Mouse (Mus musculus): ENCODE measurements around the gene Aldh9a1. TPM values are rescaled to one million over a fixed set of nuclear protein-coding genes. Genes with fewer than 3 reads are reported as not detected.

The Aldh9a1 gene
- total RNA-seq, 2 experiments from 2014 or later: 2.4 to 2.5 TPM

GRCm38 (mm10) chr1:167350597-167351415 is 1.0 kb downstream of the Aldh9a1 start:
- DNase-seq (ENCODE audit: low spot score): no peak

- DNase-seq (ENCODE audit: low spot score): no peak
Measured at GRCm38 (mm10) chr1:167352403-167352802, 2.6 kb downstream of the Aldh9a1 start.

DNA sequence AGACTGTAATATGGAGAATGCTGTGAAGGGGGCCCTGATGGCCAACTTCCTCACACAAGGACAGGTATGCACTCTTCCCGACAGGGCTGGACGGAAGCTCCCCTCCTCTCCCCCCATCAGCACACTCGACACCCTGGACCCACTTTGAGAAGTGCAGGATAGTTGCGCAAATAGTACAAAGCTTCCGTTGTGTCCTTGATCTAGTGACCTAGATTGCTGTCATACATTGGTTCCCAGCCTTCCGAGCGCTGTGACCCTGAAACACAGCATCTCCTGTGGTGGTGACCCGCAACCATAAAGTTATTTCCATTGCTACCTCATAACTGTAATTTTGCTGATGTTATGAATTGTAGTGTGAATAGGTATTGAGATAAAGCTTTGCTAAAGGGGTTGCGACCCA is 7.6 kb downstream of the Aldh9a1 start:
- DNase-seq (ENCODE audit: low spot score): no peak

DNA sequence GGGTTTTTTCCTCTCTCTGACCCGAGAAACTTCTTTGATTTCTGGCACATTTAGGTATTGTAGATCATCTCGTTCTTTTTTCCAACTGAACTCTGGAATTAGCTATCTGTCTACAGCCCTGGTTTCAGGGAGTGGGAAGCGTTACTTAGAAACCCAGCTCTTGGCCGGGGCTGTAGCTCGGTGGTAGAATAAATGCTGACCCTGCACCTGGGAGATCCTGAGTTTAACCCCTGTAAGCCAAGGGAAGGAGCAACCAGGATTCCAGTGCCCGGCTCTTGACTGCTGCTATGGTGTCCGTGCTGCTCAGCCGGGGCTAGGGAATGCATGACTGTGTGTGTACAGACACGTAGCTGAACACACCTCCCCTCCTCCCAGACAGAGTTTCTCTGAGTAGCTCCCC is 8.9 kb downstream of the Aldh9a1 start:
- DNase-seq (ENCODE audit: low spot score): no peak

DNA sequence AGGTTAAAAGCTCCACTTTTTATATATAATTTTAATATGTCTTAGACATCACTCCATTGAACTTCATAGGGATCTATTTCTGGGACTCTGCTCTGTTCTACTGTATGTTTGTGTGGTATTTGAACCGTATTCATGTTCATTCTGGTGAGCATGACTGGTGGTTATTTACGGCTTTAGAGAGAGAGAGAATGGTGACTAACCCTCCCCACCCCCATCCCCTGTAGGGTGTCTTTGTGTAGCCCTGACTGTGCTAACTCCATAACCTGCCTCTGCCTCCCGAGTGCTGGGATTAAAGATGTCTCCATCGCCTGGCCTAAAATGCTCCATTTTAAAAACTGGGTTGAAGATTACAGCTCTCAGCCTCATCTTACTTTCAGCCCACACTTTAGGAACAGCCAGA is 10.5 kb downstream of the Aldh9a1 start:
- no peak for DNase-seq (ENCODE audit: low spot score)

- DNase-seq (ENCODE audit: low spot score): no peak
Measured at GRCm38 (mm10) chr1:167362819-167363218, 13.0 kb downstream of the Aldh9a1 start.

- DNase-seq (ENCODE audit: low spot score): no peak
Measured at GRCm38 (mm10) chr1:167363322-167363721, 13.5 kb downstream of the Aldh9a1 start.

DNA sequence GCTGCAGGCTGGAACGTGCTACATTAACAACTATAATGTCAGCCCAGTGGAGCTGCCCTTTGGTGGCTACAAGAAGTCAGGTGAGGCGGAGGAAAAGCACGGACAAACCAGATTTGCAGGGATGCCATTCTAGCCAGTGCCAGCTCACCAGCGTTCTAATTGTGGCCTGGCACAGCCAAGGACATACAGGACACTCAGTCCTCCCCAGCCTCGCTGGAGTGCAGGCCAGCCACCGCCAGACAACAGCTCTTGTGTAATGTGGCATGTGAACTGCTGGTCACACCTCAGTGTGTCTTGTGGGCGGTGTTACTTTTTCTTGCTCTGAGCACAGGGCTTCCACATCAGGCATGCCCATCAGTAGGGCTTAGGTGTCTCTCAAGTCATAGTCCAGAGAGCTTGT is 16.0 kb downstream of the Aldh9a1 start:
- peak; percentile 47 for DNase-seq (ENCODE audit: low spot score)

- DNase-seq (ENCODE audit: low spot score): no peak
Measured at GRCm38 (mm10) chr1:167366621-167367020, 16.8 kb downstream of the Aldh9a1 start.

DNA sequence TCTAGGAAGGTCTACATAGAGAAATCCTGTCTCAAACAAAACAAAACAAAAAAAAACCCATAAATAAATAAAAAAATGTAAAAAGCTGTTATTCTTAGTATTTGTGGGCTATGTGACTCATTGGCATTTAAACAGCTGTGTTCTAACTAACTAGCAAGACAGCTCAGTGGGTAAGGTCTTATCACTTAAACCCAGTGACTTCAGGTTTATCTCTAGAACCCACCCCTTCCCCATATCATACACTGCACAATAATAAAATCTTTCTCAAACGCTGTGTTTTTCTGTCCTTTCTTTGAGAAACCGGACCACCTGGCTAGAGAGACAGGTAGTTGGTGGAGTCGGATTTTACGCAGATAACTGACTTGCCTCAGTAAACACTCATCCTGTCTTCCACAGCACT is 18.2 kb downstream of the Aldh9a1 start:
- no peak for DNase-seq (ENCODE audit: low spot score)

- DNase-seq (ENCODE audit: low spot score): no peak
Measured at GRCm38 (mm10) chr1:167368513-167368912, 18.7 kb downstream of the Aldh9a1 start.

DNA sequence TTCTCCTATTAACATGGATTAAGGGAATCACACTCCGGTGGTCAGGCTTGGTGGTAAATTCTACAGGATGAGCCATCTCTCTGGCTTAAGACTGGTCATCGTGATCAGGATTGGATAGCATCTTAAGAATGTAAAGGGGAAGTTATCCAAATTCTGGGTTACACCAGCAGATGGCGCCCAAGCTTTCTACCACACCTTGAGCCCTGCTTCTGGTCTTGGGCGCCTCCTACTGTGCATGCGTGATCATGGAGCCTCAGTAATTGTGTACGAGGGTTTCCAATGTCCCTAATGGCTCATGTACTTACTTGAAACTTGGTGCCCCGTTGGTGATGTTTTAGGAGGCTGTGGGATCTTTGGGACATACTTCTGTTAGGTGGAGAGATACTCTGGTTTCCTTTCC is 20.1 kb downstream of the Aldh9a1 start:
- peak; percentile 91 for DNase-seq (ENCODE audit: low spot score)

GRCm38 (mm10) chr1:167372739-167373138 is 22.9 kb downstream of the Aldh9a1 start:
- DNase-seq (ENCODE audit: low spot score): no peak

GRCm38 (mm10) chr1:167374003-167374784 is 24.4 kb downstream of the Aldh9a1 start:
- DNase-seq (ENCODE audit: low spot score): no peak

DNA sequence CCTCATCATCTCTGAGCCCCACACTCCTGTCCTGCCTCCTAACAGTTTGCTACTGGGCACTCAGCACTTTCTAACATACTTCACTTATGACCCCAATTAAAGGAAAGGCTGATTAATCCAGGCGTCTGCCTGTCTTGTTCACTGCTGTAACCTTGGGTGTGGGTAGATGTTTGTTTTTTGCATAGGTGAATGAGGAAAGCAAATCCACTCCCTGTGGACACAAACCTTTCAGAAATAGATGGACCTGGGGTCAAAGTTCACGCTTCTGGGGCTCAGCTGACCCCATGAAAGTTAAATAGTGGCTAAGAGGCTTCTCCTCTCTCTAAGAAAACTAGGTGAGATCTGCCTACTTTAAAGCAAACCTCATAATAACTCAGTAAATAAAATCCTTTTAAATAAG is 25.2 kb downstream of the Aldh9a1 start:
- DNase-seq (ENCODE audit: low spot score): no peak

- peak; percentile 57 for DNase-seq (ENCODE audit: low spot score)
Measured at GRCm38 (mm10) chr1:167378019-167378418, 28.2 kb downstream of the Aldh9a1 start.

- DNase-seq (ENCODE audit: low spot score): peak; percentile 49
Measured at GRCm38 (mm10) chr1:167379751-167380150, 30.0 kb downstream of the Aldh9a1 start.

GRCm38 (mm10) chr1:167380223-167380622 is 30.4 kb downstream of the Aldh9a1 start:
- DNase-seq (ENCODE audit: low spot score): no peak

DNA sequence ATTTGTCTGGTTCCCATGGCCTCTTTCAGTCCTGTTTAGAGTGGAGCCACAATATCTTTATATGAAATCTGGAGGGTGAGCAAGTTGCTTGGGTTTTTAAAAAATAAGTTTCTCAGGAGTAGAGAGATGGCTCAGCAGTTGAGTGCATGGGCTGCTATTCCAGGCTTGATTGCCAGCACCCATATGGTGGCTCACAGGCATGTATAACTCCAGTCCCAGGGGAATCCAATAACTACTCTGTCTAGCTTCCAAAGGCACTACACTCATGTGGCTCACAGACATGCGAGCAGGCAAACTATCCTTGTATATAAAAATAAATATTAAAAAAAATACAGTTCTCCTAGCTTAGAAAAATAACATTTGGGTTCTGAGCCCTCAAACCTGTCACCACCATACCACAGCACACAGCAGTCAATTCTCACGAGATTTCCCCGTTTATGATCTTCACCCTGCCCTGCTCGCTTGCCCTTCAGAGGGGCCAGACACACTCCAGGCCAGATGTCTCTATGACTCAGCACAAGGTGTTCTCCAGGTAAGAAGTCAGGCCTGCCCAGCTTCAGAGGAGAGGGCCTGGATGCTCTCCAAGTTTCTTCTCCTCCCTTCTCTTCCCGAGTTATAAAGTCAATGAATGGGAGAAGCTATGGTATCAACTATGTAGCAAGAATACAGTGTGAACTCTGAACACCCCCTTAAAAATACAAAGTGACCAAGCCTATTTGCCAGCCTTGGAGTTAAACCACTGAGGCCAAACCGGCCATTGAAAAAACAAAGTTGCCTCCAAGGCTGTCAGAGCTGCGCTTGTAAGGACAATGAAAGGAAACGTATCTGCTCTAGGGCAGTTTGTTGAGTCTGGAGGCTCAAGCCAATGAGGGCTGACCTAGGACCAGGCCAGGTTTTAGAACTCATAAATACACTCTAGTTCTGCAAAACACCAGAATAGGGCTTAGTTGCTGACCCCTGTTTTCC is 31.5 kb downstream of the Aldh9a1 start:
- no peak for DNase-seq (ENCODE audit: low spot score)

- no peak for DNase-seq (ENCODE audit: low spot score)
Measured at GRCm38 (mm10) chr1:167382316-167382715, 32.5 kb downstream of the Aldh9a1 start.

GRCm38 (mm10) chr1:167382763-167383162 is 33.0 kb downstream of the Aldh9a1 start:
- no peak for DNase-seq (ENCODE audit: low spot score)

DNA sequence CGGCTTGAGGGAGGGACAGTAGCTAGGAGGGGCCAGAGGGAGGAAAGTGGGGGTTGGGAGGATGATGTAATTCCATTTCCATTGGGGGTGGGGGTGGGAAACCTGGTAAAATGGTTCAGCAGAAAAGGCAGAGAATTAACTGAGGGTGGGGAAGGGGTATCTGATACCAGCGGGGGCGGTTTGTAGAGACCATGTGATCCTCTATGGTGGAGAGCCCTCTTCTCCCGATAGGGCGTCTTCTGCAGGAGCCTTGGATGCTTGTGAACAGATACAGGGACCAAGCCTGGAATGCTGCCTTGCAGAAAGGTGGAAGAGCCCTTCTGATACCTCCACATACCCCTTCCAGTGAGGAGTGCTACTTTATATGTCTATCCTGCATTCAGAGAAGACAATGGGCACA is 33.4 kb downstream of the Aldh9a1 start:
- DNase-seq (ENCODE audit: low spot score): no peak
